Mouse (Mus musculus): ENCODE data around the gene Chn1.

DNA sequence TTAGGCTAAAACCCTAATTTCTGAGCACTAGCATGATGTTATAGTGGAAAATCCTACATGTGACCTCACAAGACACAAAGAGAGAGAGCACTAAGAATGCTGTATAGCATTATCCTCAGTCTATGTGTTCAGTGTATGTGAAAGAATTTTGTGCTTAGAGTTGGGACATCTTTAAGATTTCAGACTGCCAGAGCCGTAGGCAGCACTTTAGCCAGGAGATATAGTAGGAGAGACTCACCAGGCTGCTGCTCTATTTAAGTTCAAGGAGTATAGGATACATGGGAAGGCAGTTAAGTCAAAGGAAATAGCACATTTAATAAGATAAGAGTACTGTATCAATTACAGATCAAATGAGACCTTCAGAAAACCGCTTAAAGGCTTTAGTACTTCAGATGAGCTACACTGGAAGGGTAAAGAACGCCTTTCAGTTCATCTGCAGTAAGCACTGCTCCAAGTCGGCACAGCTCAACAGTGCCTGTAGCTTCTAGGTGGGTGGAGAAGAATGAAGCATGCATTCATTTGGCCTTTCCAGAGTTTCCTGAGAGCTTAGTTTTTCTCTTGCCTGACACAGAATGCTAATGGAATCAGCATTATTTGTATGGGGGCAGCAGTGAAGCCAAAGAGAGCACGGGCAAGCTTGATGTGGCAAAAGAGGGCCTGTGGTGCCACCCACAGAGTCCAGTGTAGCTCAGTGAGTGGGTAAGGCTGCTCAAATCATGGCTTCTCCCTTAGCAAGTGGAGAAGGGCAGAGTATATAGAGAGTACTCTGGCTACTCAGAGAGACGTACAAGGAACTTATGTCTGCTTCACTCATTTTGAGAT is 84.2 kb downstream of the Chn1 start:
- TF ChIP-seq CTCF (IDR thresholded peaks at IDR 0.05; ENCODE audit: borderline replicate concordance, extremely low read depth, insufficient read depth, insufficient read length) (no peak), POLR2A (IDR thresholded peaks at IDR 0.05; ENCODE audit: borderline replicate concordance, extremely low read depth, insufficient read depth, insufficient read length, poor library complexity, severe bottlenecking) (no peak)
